In genomic region chr4:48782686-48783085, GRCm38 (mm10) we compare ENCODE assay signal across 19 mouse cellular contexts.
"Had no signal": no experiment of that assay in that cellular context is flagged by ENCODE, and none has a peak within 500 bp of the region (broad histone marks: within the 10 kb centered on the region; RNA-seq: fewer than 3 reads in every experiment).

No protein-coding gene starts in this region.

- H3K27me3 ChIP-seq: limb, embryonic 12.5 days; limb, embryonic 15.5 days; midbrain, embryonic 13.5 days had no signal

- H3K4me1 ChIP-seq: limb, embryonic 15.5 days had no signal

- ATAC-seq: liver, postnatal 0 days; lung, postnatal 0 days; midbrain, embryonic 13.5 days; midbrain, embryonic 16.5 days had no signal

- H3K27ac ChIP-seq: kidney, postnatal 0 days; layer of hippocampus, adult 2 months; limb, embryonic 12.5 days; limb, embryonic 15.5 days; liver, embryonic 14.5 days; macrophage; midbrain, embryonic 13.5 days; stomach, postnatal 0 days had no signal

- DNase-seq: kidney, adult 2 months; kidney, postnatal 25 days; layer of hippocampus, adult 9-11 months; liver, postnatal 0 days; lung, embryonic 14.5 days; thymus, adult 2 months; thymus, postnatal 14 days; thymus, postnatal 4 days had no signal

- H3K9me3 ChIP-seq: limb, embryonic 12.5 days; limb, embryonic 15.5 days; midbrain, embryonic 13.5 days had no signal

- H3K36me3 ChIP-seq: limb, embryonic 12.5 days; limb, embryonic 15.5 days; midbrain, embryonic 13.5 days had no signal

- H3K9ac ChIP-seq: limb, embryonic 12.5 days; limb, embryonic 15.5 days; liver, embryonic 14.5 days; liver, postnatal 0 days; lung, embryonic 14.5 days; midbrain, embryonic 13.5 days had no signal

- H3K4me3 ChIP-seq: layer of hippocampus, adult 2 months; limb, embryonic 12.5 days; limb, embryonic 15.5 days; midbrain, embryonic 13.5 days had no signal

- H3K4me2 ChIP-seq: limb, embryonic 12.5 days; limb, embryonic 15.5 days; liver, embryonic 11.5 days; lung, embryonic 14.5 days; midbrain, embryonic 13.5 days had no signal
